Mouse (Mus musculus): ENCODE measurements at regions not wholly inside any gene's neighbourhood (a gene's known extent, or its start where the extent isn't known, plus 50 kb on each side); places are given as distances from the start of the nearest gene placed in this dataset.
A peak's percentile ranks its signal among the peaks of the same experiment; 100 is the strongest.
"Not testable (repeated sequence)": the region's sequence is repeated elsewhere in the genome, so short reads cannot be mapped to it uniquely, and the experiment has no call there.

- no peak for DNase-seq
Observed at GRCm38 (mm10) chr13:5920422-5920821, 59.1 kb downstream of the Klf6 start.

- no peak for DNase-seq
Observed at GRCm38 (mm10) chr13:5931433-5931832, 70.2 kb downstream of the Klf6 start.

- no peak for DNase-seq
Observed at GRCm38 (mm10) chr13:5937436-5937835, 76.2 kb downstream of the Klf6 start.

GRCm38 (mm10) chr13:5937970-5938369 is 76.7 kb downstream of the Klf6 start:
- no peak for DNase-seq

- DNase-seq = no peak
Observed at GRCm38 (mm10) chr13:5939368-5939767, 78.1 kb downstream of the Klf6 start.

GRCm38 (mm10) chr13:5952863-5953262 is 91.6 kb downstream of the Klf6 start:
- DNase-seq = peak; percentile 5

- DNase-seq = not testable (repeated sequence)
Observed at GRCm38 (mm10) chr13:5955121-5955520, 93.8 kb downstream of the Klf6 start.

GRCm38 (mm10) chr13:5956145-5956544 is 94.9 kb downstream of the Klf6 start:
- DNase-seq = no peak

- no peak for DNase-seq
Observed at GRCm38 (mm10) chr13:5962947-5963346, 101.7 kb downstream of the Klf6 start.

GRCm38 (mm10) chr13:5964626-5965025 is 103.3 kb downstream of the Klf6 start:
- no peak for DNase-seq

GRCm38 (mm10) chr13:5978615-5979014 is 117.3 kb downstream of the Klf6 start:
- DNase-seq = no peak

GRCm38 (mm10) chr13:5987491-5987890 is 126.2 kb downstream of the Klf6 start:
- no peak for DNase-seq

- DNase-seq = no peak
Observed at GRCm38 (mm10) chr13:5988407-5988806, 127.1 kb downstream of the Klf6 start.

- no peak for DNase-seq
Observed at GRCm38 (mm10) chr13:6000559-6001217, 139.4 kb downstream of the Klf6 start.

- DNase-seq = no peak
Observed at GRCm38 (mm10) chr13:6001218-6001564, 139.9 kb downstream of the Klf6 start.

GRCm38 (mm10) chr13:6005901-6006300 is 144.6 kb downstream of the Klf6 start:
- no peak for DNase-seq

- DNase-seq = no peak
Observed at GRCm38 (mm10) chr13:6009671-6010070, 148.4 kb downstream of the Klf6 start.

- DNase-seq = no peak
Observed at GRCm38 (mm10) chr13:6027207-6027606, 165.9 kb downstream of the Klf6 start.

- DNase-seq = no peak
Observed at GRCm38 (mm10) chr13:6028878-6029277, 167.6 kb downstream of the Klf6 start.

GRCm38 (mm10) chr13:6029461-6029860 is 168.2 kb downstream of the Klf6 start:
- no peak for DNase-seq

- DNase-seq = no peak
Observed at GRCm38 (mm10) chr13:6030128-6030527, 168.8 kb downstream of the Klf6 start.

GRCm38 (mm10) chr13:6040132-6040531 is 178.8 kb downstream of the Klf6 start:
- DNase-seq = no peak

- no peak for DNase-seq
Observed at GRCm38 (mm10) chr13:6040663-6041062, 179.4 kb downstream of the Klf6 start.

- DNase-seq = no peak
Observed at GRCm38 (mm10) chr13:6042495-6042894, 181.2 kb downstream of the Klf6 start.

- no peak for DNase-seq
Observed at GRCm38 (mm10) chr13:6059515-6060228, 198.4 kb downstream of the Klf6 start.
